Mouse (Mus musculus) layer of hippocampus, adult 9-10 months (tissue): ENCODE results near the gene Cycs.
"Not testable (repeated sequence)": the region's sequence is repeated elsewhere in the genome, so short reads cannot be mapped to it uniquely, and the experiment has no call there.

Source experiments
- DNase-seq: peaks from one replicate; pipeline ENCODE4 v3.0.0; 2022; ENCODE audit warnings: low spot score

Cycs gene

DNA sequence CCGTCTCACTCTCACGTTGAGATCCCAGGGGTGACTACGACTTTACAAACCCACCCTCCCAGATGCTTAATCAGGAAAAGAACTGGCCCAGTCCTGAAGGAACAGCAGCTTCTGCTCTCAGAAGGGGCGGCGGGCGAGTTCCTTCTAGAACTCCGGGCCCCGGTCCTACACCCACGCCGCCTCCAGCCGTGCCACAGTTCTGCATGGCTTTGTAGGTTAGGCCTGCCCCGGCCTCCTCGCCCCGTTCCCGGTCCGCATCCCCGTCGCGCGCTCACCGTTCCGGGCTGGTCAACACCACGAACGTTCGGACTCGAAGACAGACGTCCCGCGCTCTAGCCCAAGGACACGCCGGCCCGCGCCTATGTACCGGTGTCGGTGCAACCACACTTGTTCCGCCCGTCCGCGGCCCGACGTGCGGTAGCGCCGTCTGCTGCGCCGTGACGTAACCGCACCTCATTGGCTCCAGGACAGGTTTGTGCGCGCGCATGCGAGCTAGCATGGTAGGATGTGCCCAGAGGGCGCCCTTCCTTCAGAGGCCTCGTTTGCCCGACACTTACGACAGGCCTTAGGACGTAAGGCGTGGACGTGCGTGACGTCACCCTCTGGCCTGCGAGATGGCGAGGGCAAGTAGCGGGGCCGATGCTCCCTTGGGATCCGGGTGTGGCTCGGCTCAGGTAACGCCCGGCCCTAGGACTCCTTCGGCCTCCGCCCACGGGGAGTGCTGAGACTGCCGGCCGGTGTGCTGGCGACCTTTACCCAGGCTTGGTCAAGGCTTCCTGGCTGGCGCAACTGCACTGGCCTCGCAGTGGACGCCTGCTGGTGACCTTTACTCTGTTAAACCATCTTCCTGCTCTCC lies at the start of gene Cycs:
Gene Cycs (minus strand): TSS at position 398 of the 856 bp plus-strand sequence.
- peak; percentile 98 for DNase-seq

DNA sequence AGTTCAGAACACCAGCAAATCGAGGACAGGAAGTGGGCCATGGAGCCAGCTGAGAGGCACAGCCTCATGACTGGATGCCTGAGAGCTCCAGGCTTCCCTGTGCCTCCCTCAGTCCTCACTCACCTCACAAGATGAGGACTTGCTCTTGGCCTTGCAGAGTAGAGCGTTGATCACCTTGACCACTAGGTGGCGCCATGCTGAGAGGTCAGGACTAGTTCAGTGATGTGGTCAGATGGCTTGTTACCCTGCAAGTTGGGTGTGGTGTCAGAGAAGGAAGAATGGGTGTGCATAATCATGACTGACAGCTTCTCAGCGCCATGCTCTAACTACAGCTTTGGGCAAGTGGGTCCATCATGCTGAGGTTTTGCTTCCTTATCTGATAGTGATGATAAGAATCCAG lies 35.3 kb upstream of the Cycs start:
- no peak for DNase-seq

DNA sequence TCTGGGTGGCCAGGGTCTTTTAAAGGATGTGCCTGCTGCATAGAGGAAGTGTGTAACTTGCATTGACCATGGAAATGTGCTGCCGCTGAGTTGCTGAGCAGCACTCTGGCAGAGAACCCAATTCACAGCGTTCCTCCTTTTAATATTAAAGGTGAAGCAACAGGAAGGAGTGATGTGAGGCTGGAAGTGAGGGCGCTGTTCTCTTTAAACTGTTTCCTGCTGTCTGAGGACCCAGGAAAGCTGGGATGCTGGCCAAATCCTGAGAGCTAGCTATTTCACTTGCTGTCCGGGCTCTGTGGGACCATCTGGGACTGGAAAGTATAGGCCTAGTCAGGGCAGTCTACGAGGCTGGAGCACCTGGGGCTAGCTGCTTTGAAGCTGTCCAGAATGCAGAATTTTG lies 32.2 kb upstream of the Cycs start:
- DNase-seq: no peak

DNA sequence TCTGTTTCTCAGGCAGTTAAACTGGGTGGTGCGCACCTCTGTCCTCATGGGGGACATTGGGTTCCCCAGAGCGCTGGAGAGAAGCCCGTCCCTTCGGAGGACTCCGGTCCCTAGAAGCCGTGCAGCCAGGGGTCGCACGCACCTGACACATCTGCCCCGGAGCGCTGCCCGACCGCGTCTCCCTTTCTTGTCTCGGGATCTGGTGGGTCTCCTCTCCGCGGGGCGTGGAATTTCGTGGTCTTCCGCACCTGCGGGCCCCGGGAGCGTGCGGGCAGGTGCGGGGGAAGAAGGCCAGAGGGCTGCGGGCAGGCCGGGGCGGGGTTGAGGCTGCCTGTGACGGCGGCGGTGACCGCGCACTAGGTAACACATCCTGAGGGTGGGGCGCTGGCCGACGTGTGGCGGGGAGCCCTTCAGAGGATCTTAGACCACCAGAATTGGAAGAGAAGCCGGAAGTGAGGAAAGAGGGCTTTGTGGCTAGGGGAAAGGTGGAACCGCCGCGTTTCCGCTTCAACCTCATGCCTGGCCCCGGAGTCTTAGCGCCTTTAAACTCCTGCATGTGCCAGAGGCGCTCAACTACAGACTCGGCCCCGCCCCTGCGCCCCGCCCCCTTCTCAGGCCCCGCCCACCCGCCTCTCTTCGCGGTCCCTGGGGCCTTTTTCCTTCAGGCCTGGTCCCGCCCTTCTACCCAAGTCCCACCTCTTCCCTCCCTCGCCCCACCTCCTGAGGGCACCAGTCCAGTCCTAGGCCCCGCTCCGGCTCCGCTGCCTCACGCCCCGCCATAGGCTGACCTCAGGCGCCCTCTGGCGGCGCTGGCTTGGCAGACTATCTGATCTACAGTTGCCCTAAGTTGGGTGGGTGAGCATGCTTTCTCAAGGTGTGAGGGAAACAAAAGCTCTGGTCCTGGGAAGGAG lies 30.2 kb upstream of the Cycs start, which contains the start of gene 4921507P07Rik:
Gene 4921507P07Rik (minus strand): TSS at position 332 of the 911 bp plus-strand sequence.
- DNase-seq: peak; percentile 67

DNA sequence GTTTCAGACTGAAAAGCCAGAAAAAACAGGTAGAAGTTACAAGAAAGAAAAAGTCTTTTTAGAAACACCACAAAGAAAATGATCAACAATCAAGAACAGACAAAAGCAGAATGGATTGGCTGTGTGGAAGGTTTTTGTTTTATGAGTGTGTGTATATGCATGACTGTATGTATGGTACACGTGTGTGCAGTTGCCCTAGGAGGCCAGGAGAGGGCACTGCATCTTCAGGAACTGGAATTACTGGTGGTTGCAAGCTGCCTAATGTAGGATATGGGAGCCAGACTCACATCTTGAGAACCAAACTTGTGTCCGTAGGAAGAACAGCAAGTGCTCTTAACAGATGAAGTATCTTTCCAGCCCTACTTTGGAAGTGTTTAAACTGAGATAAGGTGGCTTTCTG lies 28.0 kb upstream of the Cycs start:
- no peak for DNase-seq

DNA sequence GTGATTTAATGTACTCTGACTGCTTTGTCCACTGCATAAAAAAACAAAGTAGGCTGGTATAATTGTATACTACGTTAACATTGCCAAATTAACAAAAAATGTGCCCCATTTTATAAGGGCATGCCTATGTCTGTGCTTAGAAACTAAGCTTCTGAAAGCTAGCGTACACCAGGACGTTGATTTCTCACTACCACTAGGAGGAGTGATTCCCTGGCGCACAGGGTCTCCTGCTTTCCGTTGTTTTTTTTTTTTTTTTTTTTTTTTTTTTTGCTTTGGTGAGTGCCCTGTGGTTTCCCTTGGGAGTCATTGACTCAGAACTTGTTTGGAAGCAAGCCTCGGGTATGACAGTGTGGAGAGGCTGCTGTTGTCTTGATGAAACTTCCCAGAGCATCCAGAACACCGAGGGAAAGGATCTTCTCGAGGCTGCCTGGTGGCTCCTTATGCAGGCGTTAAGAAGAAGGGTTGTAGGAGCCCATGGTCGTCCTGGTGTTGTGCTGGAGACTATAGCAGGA lies 27.1 kb upstream of the Cycs start:
- no peak for DNase-seq

DNA sequence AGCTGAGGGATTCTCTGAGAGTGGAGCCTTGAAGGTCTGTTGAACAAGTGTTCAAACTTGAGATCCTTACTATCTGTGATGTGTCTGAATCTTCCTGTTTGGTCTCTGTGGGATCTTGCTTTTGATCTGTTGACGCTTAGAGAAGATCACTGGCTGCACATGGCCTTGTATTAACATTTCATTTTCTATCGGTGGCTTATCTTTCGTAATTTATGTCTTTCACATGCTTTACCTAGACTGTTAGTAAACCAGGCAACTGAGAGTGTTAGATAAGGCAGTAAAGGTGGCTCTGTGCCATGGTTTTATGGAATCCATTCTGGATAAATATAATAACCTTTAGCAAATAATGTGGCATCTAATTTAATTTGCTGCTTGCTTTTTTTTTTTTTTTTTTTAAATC lies 23.9 kb upstream of the Cycs start:
- DNase-seq: no peak

DNA sequence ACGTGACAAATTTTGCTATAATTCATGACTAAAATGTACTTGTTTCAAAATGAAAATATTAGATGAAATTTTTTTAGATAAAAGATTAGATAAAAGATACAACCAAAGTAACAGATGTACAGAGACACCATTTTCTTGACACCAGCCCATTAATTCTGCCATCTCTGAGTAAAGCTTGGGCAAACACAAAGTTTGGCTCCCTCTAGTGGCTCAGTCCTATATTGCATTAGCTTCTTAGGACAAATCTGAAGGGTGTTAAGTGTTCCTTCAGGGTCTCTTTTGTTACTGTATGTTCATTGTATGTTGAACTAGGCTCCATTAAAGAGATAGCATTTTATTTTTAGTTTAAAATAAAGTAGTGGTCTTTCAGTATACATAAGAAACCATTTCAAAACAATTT lies 21.9 kb upstream of the Cycs start:
- peak; percentile 65 for DNase-seq

DNA sequence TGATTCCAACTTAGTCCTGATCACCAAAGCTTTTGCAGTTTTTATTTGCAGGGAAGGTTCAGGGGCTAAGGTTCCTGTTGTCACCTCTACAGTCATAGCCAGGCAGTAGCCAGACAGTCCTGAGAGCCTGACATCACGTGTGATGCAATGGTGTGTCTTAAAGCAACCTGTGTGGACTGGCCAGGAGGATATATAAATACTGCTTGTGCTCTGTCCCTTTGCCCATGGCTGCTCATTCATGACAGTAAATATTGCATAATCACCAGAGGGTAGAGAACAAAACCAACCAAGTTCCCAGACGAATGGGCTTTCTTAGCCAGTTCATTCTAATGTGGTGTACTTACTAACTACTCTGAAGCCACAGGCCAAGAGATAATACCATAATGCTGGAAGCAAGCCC lies 21.1 kb upstream of the Cycs start:
- no peak for DNase-seq

DNA sequence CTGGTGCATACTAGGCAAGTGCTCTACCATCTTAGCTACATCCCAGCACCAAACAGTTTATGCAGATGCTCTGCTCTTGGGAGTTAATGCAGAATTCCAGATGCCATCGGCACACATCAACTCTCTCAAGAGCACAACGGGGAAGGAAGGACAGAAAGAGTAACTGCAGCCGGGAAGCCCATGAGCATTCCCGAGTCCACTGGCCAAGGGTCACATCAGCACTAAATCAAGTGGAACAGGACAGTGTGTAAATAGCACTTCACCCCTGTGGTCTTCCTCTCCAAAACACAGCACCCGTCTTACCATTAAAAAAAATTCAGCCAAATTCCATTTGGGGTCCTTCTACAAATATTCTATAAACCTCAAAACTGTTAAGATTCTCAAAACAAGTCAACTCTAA lies 20.0 kb upstream of the Cycs start:
- no peak for DNase-seq

DNA sequence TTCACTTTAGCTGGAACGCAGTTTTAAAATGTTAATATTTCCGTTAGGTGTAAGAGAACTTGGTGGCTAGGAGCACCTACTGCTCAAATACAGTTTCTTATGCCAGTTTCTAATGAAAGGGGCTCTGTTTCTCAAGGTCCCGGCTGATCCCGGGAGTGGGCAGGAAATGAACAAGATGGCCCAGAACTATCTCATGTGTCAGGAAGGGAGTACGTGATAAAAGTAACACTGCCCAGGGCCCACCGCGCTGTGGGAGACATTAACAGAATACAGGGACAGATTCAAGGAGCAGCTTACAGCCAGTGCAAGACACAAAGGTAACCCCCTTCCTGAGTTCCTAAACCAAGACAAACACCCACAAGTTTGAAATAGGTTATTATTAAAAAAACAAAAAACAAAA lies 19.4 kb upstream of the Cycs start:
- DNase-seq: no peak

DNA sequence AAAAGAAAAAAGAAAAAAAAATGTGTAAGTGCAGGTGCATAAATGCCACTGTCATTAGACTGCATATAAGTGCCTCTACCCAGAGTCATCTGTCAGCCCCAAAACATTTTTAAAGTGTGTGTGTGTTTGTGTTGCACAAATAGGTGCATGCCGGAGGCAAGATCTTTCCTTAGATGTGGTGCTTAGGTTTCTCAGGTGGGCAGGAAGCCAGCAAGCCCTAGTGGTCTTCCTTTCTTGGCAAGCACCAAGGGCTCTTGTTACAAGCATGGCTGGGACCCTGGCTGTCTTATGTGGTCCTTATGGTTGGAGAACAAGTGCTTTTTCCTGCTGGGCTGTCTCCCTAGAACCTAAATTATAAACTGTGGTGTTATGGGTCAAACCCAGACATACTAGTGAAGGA lies 5.3 kb upstream of the Cycs start:
- no peak for DNase-seq

DNA sequence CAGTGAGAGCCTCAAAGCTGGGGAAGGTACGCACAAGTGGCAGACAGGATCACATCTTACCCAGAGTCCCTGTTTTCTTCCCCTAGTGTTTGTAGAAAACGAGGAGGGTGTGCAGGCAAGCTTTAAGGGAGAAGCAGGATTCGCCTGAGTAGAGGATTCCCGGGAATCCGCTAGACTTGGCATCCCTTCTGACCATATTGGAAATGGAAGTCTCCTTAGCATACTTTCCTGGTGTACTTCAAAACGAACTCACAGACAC lies 588 bp upstream of the Cycs start:
- DNase-seq: no peak

DNA sequence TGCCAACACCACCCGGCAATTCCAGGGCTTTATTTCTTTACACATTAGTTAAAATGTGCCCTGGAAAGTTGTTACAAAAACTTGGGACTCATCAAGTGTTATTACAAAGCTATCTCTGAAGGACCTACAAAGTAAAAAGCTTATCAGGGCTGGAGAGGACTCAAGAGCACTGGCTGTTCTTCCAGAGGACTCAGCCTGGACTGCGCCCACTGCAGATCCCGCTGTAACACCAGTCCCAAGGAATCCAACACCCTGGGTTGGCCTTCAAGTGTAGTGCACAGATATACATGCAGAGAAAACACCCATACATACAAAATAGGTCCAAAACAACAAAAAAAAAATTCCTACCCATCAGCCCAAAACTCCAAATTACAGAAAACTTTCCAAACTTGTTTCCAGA lies 2.7 kb downstream of the Cycs start:
- DNase-seq: no peak

DNA sequence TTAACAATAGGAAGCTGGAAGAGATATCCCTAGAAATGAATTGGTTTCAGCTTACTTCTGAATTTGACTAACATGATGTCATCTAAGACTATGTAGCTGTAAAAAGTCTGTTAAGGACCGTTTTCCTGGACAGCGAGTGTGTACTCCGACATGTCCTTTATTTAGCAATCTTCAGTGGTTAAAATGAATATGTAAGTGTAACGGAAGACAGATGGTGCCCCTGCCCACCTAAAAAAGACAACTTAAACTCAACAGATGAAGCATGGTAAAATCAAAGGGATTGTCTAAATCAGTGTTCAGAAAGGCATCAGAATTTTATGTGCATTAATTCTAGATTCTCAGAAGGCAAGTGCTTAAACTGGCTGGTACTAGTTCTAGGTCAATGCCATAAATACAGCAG lies 3.9 kb downstream of the Cycs start:
- no peak for DNase-seq

DNA sequence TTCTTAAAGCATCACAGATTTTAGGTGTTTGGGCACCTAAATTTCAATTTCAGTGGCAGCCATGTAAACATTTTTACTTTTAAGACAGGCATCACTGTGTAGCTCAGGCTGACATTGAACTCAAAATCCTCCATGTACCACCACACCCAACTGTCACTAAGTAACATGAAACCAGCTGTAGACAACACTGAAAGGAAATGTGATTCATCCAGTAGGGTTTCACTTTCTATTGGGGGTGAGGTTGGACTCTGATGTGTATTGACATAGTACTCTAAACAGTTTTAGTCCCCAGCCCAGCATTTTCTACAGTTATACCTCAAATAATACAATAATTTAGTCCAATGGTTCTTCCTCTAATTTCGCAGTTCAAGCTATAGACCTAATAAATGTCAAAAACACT lies 5.6 kb downstream of the Cycs start:
- no peak for DNase-seq

DNA sequence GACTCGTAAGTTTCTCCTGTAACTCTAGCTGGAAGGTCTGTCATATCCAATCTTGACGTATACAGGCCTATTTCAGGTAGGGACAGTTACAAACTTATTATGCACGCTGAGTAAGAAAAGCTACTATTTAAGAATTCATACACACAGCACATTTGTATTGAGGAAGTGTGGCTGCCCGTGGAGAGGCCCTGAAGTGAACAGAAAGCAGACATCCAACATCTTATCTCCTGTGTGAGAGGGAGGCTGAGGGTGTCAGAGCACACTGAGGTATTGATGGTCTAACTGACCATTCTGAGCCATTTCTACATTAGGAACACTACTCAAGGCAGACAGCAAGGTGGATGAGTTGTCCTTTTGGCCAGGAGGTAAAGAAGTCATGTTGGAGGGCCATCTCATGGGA lies 7.5 kb downstream of the Cycs start:
- DNase-seq: no peak

DNA sequence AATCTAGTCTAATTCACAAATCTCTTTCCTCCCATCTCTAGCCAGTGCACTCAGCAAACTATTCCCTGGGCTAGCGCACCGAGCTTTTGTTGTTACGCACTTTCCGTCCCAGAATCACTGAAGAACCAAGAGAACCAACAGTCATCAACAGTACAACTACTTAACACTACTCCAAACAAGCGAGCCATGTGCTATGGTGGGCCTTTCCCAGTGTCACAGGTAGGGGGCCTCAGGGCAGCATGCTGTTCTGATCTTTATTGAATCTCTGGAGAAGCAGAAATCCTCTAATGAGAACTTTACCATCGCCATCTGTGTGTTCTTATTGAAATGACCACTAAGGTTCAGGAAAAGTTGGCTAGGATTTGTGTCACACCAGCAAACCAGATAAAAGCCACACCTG lies 8.8 kb downstream of the Cycs start:
- DNase-seq: no peak

DNA sequence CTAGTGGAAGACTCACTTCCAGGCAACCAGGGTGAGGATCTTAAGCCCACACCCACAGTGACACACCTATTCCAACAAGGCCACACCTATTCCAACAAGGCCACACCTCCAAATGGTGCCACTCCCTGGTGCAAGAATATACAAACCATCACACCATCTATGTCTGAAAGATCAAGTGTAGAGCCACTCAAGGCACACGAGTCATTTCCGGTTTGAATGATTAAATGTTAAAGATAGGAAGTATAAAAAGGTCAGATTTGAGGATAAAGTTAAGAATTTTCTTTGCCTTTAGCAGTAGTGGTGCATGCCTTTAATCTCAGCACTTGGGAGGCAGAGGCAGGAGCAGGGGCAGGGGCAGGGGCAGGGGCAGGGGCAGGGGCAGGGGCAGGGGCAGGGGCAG lies 12.1 kb downstream of the Cycs start:
- not testable (repeated sequence) for DNase-seq

DNA sequence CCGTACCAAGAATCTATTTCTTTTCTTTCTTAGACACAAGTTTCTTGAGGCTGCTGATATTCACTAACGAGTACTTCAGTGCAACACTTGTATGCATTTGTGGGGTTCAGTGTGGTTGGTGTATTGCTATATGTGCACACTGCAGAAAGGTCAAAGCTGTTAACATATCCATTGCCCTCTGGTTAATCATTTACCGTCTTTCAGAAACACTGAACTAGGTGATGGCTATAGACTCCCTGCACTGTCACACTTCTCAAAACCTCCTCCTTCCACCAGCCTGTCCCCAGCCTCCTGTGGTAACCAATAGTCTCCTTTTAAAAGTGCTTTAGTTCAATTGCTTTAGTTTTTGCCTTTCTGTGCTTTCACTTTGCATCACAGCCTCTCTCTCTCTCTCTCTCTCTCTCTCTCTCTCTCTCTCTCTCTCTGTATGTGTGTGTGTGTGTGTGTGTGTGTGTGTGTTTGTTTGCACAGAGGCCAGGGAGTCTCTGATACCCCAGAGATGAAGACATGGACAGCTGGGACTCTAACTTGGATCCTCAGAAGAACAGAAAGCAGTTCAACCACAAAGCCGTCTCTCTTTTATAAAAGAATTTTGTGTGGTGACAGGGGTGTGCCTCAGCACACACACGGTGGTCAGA lies 13.3 kb downstream of the Cycs start:
- no peak for DNase-seq

DNA sequence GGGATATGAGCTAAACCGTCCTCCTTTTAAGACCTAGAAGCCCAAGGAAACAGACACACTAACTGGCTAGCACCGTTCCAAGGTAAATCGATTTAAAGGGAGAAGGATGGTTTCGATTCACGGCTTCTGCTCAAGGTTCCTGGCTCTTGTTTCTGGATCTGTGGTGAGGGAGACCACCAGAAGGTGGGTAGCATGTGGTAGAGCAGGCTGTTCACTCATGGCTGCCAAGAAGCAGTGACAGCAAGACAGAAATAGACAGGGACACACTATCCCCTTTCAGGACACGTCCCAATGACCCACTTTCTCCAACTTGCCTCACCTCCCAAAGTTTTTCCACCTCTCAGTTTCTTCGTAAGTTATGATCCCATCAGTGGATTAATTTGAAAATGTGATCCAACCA lies 16.5 kb downstream of the Cycs start:
- no peak for DNase-seq

DNA sequence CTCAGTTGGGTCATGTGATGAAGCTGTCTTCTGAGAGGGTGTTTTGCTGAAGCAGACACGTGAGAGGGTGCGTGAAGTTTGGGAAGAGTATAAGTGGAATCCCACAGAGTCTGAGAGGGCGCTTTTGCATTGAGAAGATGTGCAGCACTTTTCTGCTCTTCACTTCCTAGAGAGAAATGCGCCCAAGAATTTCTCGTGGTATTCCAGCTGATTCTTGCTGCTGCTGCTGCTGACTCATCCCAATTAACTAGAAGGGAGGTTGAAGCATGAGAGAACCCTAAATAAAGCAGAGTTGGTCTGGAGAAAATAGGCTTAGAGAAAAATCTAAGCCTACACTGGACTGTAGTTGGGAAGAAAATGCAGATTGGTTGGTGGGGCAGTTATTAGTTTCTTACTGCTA lies 17.3 kb downstream of the Cycs start:
- no peak for DNase-seq
